Mouse (Mus musculus) B cell, adult 67 days (primary cell): ENCODE measurements around the gene Phip. TPM values are rescaled to one million over a fixed set of nuclear protein-coding genes. Genes with fewer than 3 reads are reported as not detected.

Source experiments
- total RNA-seq, 2 experiments: library from RNA; stranded (reverse); gene quantifications; 4 replicates each; pipeline ENCODE4 v1.2.4; 2023

The Phip gene
- 100 to 1,000 TPM; 277 to 280 TPM for total RNA-seq

DNA sequence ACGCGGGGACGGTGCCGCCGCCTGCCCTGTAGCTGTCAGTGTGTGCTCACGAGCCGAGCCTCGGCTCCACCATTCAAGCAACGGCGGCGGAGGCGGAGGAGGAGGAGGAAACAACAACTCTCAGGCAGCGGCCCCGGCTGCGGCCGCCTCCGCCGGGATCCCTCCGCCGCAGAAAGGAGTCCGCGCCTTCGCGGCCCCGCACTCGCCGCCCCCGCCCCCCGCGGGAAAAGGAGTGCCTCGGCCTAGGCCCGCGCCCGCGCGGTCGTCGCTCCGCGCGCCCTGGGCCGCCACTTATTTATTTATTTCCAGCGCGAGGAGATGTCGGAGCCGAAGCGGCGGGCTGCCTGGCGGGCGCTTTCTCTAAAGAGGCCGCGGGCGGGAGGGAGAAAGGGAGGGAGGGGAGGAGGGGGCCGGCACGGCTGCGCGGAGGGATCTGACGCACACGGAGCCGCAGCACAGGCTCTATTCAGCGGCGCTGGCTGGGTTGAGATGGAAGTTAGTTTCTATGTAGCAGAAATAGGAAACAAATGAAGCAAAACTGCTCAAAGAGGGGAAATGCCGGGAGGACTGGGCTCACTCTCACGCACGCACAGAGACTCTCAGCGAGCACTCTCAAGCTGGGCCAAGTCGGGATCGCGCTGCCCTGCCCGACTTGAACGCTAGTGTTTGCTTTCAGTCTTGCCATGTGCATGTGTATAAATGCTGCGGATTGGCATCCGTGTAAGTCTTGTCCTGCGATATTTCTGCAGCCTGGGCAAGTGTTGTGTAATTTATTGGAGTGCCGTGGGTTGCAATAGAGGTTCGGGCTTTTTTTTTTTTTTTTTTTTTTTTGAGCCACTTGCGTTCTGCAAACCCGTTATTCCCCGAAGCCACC, at the start of gene Phip:
TSS of gene Phip (minus strand) at position 175 of the 874 bp plus-strand sequence.

DNA sequence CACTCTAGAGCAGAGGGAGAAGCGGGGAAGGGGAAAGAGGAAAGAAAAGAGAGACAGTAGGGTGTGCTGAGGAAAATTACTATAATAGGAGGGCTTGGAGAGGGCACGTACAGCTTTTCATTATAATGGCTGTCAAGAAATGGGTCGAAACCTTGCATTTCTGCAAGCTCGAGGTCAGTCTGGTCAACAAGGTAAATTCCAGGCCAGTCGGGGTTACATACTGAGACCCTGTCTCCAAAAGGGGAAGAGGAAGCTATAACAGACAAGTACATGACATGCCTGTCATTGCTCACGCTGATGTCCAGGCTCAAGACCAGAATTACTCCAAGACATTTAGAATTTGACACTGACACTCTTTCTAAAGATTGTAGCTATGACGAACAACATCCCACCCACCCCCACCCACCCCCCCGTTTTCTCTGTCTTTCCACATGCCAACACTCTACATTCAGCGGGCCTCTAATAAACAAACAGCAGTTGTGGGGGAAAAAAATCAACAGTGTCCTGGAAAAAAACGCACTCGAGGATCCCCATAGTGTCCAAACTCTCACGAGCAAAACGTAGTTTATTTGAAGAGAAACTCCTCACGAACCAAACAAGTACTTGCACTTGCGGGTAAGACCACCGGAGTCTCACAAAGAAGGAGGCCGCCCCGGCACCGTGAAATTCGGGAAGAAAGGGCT, 146.2 kb downstream of the Phip start, which contains the start of gene Irak1bp1:
TSS of gene Irak1bp1 (plus strand) at position 534 of the 683 bp plus-strand sequence.

Other genes with a start within 250 kb of the Phip start
- 1 to 10 TPM in 1 of 2 experiments, under 1 TPM in 1; 0.78 to 2.2 TPM for gene Irak1bp1, start 146.0 kb downstream of the Phip start, total RNA-seq
- 10 to 100 TPM; 18.6 to 24.1 TPM for gene Hmgn3, start 171.2 kb upstream of the Phip start, total RNA-seq